Mouse (Mus musculus): ENCODE measurements around the gene Thop1.
A peak's percentile ranks its signal among the peaks of the same experiment; 100 is the strongest.
"Not testable (repeated sequence)": the region's sequence is repeated elsewhere in the genome, so short reads cannot be mapped to it uniquely, and the experiment has no call there.

Thop1 gene

GRCm38 (mm10) chr10:81069836-81070235 lies at the start of gene Thop1:
Gene Thop1 (plus strand): TSS chr10:81070035.
- peak; percentile 99 for DNase-seq (ENCODE audit: low read depth, low spot score)

GRCm38 (mm10) chr10:81020207-81020606 lies 49.6 kb upstream of the Thop1 start:
- DNase-seq (ENCODE audit: low read depth, low spot score): no peak

GRCm38 (mm10) chr10:81021547-81022110 lies 48.2 kb upstream of the Thop1 start:
- no peak for DNase-seq (ENCODE audit: low read depth, low spot score)

- no peak for DNase-seq (ENCODE audit: low read depth, low spot score)
Observed at GRCm38 (mm10) chr10:81022744-81023143, 47.1 kb upstream of the Thop1 start.

DNA sequence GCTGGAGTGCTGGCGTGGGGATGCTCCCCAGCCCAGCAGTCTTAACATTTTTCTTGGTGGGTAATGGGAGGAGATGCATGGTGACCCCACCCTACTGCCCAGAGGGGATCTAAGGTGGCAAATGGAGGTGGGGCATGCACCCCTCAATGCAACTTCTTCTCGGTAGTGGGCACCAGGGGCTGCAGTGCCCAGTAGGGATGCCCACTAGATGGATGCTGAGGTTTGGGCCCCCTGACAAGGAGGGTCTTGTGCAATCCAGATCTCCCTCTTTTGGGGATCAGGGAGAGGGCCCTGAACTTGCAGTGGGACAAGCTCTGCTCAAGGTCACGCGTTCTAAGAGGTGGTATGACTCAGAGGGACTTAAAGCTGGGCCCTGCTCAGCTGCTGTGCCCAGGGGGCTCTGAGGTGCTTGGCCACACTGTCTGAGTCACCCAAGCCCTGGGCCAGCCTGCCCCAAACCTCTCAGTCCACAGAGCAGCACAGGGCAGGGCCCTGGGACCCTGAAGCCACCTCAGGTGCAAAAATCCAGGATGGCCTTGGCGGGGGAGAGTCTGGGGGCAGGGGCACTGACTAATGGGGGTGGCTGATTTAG lies 45.4 kb upstream of the Thop1 start:
- DNase-seq (ENCODE audit: low read depth, low spot score): no peak

DNA sequence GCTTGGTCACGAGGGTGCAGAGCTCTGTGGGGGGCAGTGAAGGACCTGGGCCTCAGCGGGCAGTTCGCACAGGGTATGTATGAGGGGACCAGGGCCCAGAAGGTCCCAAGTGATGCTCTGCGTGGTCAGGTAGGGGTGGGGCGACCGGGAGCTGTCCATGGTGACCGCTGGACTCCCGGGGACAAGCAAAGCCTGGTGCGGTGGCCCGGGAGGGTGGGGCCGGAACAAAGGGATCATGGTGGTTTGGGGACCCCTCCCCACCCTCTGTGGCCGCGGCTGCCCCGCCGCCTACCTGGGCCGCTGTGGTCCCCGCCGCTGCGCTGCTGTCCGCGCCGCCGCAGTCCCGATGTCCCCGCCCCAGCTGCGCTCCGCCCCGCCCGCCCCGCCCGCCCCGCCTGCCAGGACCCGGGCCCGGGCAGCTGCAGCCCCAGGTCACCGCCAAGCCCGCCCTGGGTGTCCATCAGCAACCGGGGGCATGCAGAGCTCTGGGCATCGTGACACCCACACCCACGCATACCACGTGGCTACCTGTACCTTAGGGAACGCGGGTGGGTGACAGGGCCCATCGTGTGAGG lies 44.7 kb upstream of the Thop1 start:
- no peak for DNase-seq (ENCODE audit: low read depth, low spot score)

DNA sequence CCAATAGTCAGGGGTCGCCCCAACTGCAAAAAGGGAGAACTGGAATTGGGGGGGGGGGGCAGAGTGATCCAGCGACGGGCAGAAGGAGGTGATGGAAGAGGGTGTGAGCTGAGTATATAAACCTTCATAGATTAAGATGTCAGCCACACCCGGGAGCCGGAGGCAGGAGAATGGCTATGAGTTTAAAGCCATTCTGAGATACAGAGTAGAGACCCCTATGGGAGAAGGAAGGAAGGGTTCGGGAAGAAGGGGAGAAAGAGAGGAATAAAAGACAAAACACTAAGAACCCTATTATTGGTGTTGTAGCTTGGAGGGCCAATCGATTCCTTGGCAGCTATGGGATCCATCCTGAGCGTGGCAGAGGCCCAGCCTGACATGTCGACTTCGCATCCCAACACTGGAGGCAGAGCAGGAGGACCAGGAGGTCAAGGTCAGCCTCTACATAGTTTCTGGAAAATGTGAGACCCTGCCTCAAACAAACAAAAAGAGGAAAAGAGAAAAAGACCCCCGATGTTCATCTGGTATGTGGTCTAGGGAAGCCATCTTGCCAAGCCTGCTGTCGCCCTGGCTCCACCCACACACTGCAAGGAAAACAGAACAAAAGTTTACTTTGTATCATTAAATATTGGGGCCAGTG lies 44.1 kb upstream of the Thop1 start, which contains the start of gene Diras1:
TSS of gene Diras1 (minus strand) at position 24 of the 637 bp plus-strand sequence.
- DNase-seq (ENCODE audit: low read depth, low spot score): no peak

GRCm38 (mm10) chr10:81026857-81027256 lies 43.0 kb upstream of the Thop1 start:
- no peak for DNase-seq (ENCODE audit: low read depth, low spot score)

- no peak for DNase-seq (ENCODE audit: low read depth, low spot score)
Observed at GRCm38 (mm10) chr10:81027331-81027730, 42.5 kb upstream of the Thop1 start.

DNA sequence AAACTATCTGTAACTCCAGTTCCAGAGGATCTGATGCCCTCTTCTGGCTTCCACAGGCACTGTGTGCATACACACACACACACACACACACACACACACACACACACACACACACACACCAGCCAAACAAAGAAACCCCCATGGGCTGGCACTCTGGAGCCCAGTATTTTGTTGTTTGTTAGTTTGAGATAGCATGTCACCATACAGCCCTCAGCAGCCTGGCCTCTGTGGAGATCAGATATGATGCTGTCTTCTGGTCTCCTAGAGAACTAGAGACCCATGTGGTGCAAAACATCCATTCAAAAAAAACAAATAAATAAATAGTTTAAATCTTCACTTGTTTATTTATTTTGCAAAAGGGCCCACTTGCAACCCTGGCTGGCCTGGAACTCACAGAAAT lies 41.6 kb upstream of the Thop1 start:
- DNase-seq (ENCODE audit: low read depth, low spot score): no peak

DNA sequence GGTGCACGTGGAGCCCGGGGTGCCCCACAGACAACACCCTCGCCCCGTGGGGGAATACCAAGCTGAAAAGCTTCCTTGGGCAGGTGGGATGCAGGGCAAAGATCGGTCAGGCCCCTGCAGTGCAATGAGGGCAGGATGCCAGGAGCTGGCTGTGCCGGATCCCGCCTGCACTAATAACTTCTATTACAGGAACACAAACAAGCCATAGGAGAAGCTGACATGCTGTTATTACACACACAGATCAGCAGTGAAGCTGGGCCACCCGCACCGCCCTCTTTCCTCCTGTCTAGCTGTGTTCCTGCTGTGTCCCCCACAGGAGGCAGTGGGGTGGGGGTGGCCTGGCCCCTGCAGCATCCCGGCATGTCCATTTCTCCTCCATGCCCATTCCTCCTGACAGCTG lies 40.8 kb upstream of the Thop1 start:
- DNase-seq (ENCODE audit: low read depth, low spot score): no peak

DNA sequence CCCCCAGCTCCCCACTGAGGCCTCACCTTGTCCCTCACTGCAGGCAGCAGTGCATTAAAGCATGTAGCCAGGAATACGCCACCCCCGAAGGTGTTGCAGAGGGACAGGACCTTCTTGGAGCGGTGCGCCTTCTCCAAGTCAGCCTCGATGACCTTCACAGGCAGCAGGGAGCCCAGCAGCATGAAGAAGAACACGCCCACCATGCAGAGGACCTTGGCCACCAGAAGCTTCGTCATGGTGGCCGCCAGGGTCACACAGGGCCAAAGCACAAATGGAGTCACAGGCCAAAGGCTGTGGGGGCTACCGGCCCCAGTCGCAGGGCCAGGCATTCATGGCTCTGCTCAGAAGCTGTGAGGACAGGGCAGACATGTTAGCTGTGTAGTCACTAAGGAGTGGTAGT lies 36.2 kb upstream of the Thop1 start:
- no peak for DNase-seq (ENCODE audit: low read depth, low spot score)

DNA sequence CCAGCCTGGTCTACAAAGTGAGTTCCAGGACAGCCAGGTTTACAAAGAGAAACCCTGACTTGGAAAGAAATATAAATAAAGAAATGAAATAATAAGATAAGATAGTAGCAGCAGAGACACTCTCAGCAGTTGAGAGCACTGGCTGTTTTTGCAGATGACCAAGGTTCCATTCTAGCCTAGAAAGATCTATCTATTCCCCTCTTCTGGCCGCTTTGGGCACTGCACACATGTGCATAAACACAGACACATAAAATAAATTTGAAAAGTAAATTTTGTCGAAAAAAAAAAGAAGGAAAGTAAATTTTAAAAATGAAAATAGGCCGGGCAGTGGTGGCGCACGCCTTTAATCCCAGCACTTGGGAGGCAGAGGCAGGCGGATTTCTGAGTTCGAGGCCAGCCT lies 33.6 kb upstream of the Thop1 start:
- DNase-seq (ENCODE audit: low read depth, low spot score): no peak

DNA sequence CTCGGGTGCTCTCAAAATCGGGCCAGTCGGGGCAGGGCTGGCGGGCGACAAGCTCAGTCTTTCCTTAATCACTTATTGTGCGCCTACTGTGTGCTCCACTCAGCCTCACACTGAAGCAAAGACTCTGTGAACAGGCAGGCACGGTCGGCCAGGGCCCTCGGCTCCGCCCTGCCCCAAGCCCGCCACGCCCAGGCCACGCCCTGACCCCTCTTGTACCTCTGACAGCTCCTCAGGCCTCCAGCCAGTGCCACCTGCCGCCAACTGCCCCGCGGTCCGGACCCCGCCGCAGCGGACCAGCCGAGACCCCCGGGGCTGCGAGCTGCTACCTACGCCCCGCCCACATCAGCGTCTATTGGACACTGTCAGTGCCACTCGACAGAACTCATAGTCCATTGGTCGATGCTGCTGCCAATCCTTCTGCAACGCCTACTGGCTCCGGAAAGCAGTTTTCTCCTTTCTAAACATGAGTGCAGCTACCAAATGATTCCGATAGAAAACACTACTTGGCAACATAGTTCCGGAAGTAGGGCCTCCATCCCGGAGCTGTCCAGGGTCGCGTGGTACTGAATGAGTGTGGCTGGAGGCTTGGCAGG lies 32.8 kb upstream of the Thop1 start, which contains the start of gene Slc39a3:
TSS of gene Slc39a3 (minus strand) at position 439 of the 593 bp plus-strand sequence.
- DNase-seq (ENCODE audit: low read depth, low spot score): peak; percentile 100

GRCm38 (mm10) chr10:81041458-81042175 lies 28.2 kb upstream of the Thop1 start:
- DNase-seq (ENCODE audit: low read depth, low spot score): peak; percentile 56

GRCm38 (mm10) chr10:81045246-81045645 lies 24.6 kb upstream of the Thop1 start:
- DNase-seq (ENCODE audit: low read depth, low spot score): not testable (repeated sequence)

- DNase-seq (ENCODE audit: low read depth, low spot score): no peak
Observed at GRCm38 (mm10) chr10:81050645-81051044, 19.2 kb upstream of the Thop1 start.

- no peak for DNase-seq (ENCODE audit: low read depth, low spot score)
Observed at GRCm38 (mm10) chr10:81051133-81051532, 18.7 kb upstream of the Thop1 start.

- DNase-seq (ENCODE audit: low read depth, low spot score): no peak
Observed at GRCm38 (mm10) chr10:81052577-81052976, 17.3 kb upstream of the Thop1 start.

DNA sequence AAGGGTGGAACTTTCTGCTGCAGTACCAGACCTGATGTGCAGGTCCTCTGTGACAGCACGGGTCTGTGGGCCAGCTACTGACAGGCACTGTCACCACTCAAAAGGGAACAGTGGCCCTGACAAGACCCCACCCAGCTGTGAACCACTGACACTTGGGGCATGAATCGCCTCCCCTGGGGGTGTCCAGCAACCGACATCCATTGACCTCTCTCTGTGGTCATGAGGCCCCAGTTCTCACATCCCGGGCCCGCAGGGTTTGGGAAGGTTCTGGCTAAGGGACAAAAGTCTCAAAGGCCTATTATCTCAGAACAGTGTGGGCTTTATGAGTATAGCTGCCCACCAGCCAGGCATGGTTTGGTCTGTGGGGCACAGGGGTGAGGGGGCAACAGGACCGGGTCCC lies 14.7 kb upstream of the Thop1 start:
- no peak for DNase-seq (ENCODE audit: low read depth, low spot score)

DNA sequence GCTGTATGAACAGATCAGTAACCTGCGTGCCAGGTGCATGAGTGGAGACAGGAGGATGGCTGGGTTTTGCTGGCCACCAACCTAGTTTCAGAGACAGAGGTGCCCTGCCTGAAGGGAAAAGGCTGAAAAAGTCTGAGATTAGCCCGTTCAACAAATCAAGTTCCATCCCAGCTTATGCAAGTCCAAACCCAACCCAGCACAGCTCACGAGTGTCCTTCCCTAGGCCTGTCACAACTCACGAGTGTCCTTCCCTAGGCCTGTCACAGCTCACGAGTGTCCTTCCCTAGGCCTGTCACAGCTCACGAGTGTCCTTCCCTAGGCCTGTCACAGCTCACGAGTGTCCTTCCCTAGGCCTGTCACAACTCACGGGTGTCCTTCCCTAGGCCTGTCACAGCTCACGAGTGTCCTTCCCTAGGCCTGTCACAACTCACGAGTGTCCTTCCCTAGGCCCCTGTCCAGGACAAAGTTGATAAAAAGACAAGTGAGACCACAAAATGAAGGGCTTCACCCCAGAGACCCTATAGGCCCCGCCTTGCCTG lies 14.0 kb upstream of the Thop1 start:
- not testable (repeated sequence) for DNase-seq (ENCODE audit: low read depth, low spot score)
